Mouse (Mus musculus) MEL (cell line): ENCODE results near the gene AW822073.
"Not testable (repeated sequence)": the region's sequence is repeated elsewhere in the genome, so short reads cannot be mapped to it uniquely, and the experiment has no call there.

Experiments used
- CHD2 ChIP-seq: IDR thresholded peaks from 2 replicates; pipeline ENCODE4 v1.6.1; 2011; ENCODE audit warnings: low read length, improper control_type of control experiment
- CTCF ChIP-seq, 3 experiments: IDR thresholded peaks in 2 of 3; conservative IDR thresholded peaks in 1 of 3; 2 replicates each; pipeline ENCODE4 v1.5.1; 2011 to 2012; ENCODE audit warnings: low read length in 3 of 3, low read depth in 2 of 3, mild to moderate bottlenecking in 2 of 3, improper control_type of control experiment in 1 of 3, inconsistent platforms in 1 of 3, mixed read lengths in 1 of 3, moderate library complexity in 1 of 3; ENCODE audit not compliant: control insufficient read depth in 1 of 3, insufficient read depth in 1 of 3, poor library complexity in 1 of 3, severe bottlenecking in 1 of 3
- E2F4 ChIP-seq: IDR thresholded peaks from 2 replicates; pipeline ENCODE4 v1.6.1; 2011; ENCODE audit warnings: low read depth, low read length, improper control_type of control experiment, borderline replicate concordance

- not testable (repeated sequence) for TF ChIP-seq CTCF (IDR thresholded peaks at IDR 0.05 in 2 of 3, conservative IDR thresholded peaks at IDR 0.05 in 1 of 3; ENCODE audit: control insufficient read depth in 1 of 3, insufficient read depth in 1 of 3, low read depth in 2 of 3, low read length in 3 of 3, poor library complexity in 1 of 3, severe bottlenecking in 1 of 3); E2F4; CHD2
Measured at GRCm38 (mm10) chr10:58224827-58225785, at the start of gene AW822073.
